Mouse (Mus musculus) right cerebral cortex, postnatal 25 days (tissue): Measurements from ENCODE around the gene Stom.

Experiments
- DNase-seq: peaks from one replicate; pipeline ENCODE4 v3.0.0; 2022

Gene Stom

DNA sequence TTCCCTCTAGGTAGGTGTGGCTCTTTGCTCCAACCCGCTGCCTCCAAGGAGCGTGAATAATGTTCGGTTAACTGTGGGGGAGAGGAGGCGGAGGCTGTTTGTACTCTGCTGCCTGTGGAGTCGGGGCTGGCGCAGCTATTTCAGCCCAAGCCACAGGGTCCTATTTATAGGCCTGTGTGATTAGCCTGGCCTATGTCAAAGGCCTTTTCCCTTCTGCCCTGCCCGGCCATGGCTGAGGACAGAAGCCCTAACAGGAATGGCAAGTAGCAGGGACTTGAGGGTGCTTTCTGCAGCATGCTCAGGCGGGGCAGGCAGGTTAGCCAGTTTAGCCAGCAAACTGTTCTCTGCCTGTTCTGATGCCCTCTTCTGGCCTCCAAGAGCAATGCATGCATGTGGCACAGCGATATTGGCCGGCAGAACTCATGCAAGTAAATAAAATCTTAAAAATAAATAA lies 66.2 kb downstream of the Stom start:
- peak; percentile 49 for DNase-seq

DNA sequence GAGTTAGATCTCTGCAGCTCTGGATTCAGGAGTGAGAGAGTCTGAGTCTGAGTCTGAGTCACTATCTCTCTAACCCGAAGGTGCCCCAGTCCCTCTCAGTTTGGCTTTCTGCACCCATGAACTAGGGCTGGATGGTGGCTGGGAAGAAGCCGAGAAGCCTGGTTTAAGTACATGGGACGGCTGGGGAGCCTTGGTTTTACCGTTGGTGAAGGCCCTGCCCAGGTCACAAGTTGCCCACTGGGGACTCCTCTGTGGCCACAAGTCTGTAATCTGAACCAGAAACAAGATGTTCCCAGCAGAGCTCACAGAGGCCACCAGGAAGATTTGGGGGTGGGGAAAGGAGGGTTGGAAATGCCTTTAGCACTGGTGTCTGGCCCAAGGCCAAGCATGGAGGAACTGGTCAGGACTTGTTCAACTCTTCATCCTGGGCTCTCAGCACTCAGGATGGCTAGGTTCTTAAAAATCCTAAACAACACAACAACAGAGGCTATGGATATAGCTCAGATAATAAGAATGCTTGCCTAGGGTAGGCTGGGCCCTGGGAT lies 67.0 kb downstream of the Stom start:
- no peak for DNase-seq

DNA sequence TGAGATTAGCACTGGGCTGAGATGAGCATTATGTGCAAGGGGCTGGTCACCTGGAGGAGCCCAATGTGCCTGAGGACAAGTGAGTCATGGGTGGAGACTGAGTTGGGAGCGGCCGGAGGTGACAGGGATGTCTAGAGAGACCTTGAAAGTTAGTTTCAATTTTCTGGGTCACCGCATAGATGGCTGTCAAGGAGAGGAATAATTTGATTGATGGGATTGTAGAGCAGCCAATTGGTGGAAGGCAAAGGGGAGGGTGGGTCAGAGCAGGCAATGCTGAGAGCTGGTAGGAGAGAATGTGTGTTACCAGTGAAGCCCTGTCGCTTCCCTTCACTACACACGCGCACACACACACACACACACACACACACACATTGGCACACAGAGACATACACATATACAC lies 67.6 kb downstream of the Stom start:
- no peak for DNase-seq

DNA sequence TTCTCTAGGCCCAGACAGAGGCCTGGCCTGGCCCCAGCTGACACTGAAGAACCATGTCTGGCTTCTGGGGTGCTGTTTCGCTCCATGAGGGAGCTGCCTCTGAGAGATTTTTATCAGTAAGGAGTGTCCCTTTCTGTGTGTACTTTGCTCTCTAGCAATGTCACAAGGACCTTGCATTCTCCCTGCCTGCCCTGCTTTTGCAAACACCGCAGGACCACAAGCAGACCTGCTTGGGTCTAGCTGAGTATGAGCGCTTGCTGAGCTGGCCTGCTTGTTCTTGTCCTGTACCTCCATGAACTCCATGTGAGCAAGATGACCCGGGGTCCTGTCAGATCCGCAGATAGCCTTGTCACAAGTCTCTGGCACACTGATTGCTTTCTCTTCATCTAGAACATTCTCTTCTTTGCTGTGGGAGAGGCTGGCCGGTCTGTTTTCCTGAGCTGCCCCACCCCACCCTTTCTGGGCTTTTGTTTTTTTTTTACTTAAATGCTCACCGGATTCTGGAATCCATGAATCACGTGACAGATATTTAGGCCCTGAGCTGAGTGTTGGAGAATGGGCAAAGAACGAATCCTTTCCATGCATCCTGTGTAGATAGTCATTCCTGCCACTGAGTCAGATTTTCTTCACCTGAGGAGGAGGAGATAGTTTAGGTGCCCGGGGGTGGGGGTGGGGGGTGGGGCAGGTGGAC lies 68.8 kb downstream of the Stom start:
- no peak for DNase-seq

DNA sequence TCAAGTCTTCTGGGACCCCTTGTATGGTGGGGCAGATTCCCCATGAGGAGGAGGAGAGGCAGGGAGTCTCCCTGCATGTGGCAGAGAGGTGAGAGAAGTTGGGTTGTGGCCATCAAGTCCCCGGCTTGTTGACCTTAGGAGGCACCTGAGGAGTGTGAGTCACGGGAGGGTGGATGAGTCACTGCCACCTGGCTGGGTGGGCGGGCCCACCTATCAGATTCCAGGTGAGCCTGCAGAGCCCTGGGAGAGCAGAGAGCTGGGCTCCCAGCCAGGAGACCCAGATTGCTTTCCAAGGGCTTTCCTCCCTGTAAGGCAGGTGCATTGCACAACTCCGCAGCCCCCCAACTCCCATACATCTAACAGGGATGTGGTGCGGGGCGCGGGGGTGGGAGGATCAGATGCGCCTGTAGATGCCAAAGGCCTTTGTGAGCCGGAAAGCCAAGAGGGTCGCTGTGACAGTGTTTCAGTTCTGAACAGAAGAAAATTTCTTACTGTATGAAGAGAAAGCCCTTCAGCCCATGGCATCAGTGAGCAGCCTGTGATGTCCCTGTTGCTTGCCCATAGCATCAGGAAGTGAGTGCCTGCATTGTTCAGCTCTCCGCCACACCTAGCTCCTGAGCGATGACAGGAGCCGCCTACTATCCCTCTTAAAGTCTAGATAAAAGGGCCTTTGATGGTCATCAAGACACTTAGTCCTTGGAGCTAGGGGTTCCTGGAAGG lies 69.5 kb downstream of the Stom start:
- DNase-seq, result no peak

DNA sequence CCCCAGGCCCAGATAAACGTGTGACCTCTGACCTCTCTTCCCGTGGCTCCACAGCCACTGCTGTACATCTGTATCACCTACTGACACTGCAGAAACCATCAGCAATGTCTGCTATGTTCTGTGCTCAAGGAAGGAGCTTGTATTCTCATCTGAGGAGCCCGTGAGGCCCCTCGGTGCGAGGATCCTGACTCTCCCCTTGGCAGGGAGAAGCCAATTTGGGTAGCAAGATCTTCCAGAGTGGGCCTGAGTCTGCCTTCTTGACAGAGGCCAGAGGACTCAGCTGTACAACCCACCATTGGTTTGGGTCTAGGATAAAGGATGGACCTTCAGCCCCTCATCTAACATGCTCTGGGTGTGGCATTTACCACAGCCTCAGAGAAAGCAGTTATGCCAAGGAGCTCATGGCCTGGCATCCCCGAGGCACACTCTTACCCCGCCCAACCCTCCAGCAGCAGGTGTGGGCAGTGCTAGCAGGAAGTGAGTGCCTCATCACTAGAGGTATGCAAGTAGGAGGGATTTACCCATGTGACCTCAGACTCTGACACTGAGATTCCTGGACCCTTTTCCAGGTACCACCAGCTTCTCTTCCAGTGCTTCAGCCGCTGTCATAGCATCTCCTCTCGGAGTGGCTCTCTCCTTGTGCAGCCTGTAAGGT lies 70.4 kb downstream of the Stom start:
- DNase-seq, result no peak

DNA sequence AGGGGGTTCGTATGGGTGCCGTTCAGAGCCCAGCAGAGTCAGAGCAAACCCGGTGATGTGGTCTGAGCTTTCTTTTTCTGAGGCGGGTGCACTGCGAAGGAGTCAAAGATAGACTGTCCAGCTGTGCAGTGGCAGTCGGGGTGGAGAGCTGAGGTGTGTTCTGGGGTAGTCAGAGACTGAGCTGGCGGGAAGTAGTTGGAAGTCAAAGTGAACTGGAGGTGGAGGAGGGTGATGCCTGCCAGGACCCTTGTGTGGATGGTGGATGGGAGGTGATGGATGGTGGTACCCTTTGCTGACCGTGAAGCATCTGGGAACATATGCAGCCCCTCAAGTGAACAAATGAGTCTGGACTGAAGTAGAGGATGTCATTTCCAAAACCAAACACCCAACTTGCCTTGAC lies 71.0 kb downstream of the Stom start:
- no peak for DNase-seq

DNA sequence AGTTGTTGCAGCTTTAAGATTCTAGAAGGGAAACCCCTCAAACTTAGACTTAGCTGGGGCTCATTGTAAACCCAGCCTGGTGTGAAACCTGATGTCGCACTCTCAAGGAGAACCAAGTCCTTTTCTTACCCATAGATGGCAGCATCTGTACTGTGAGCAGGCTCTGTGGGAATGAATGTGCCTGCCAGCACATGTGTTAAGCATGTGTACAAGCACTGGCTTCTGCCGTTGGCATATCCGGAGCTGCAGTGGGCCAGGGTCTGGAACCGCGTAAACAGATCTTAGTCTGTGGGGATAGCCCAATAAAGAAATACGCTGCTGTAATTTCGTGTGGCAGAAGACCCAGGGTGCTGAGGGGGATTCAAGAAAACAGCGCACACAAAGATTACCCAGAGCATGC lies 71.5 kb downstream of the Stom start:
- DNase-seq, result no peak

DNA sequence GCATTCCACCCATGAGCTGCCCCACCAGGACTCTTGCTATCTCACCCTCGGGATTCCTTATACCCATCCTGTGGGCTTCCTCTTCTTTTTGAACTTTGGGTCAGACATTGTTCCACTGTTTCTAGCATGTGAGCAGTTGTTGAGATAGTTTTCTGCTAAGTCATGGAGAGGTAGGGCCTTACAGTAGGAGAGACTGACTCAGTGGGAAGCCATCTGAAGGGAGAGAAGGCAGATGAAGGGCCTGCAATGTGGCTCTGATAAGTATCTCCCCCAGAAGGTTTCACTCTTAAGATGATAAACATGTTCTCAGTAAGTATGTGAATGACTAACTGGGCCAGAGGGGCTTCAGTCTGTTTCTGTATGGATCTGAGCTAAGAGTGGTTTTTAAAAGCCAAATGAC lies 72.7 kb downstream of the Stom start:
- no peak for DNase-seq
